Mouse (Mus musculus) embryonic facial prominence, embryonic 10.5 days (tissue): Measurements from ENCODE around the gene Slc8a2. TPM values are rescaled to one million over a fixed set of nuclear protein-coding genes. Genes with fewer than 3 reads are reported as not detected.

Source experiments
- DNase-seq: peaks from one replicate; pipeline ENCODE4 v3.0.0-alpha.2; 2017; ENCODE audit warnings: low spot score
- H3K27ac ChIP-seq: fragments of 300-500 bp; sonication (generic); replicated peaks from 2 replicates; pipeline ENCODE4 v1.5.1; 2016; ENCODE audit warnings: mild to moderate bottlenecking
- H3K27me3 ChIP-seq: fragments of 300-500 bp; sonication (generic); replicated peaks from 2 replicates; pipeline ENCODE4 v1.6.1; 2016; ENCODE audit warnings: low read depth, mild to moderate bottlenecking; ENCODE audit not compliant: poor library complexity, severe bottlenecking
- H3K36me3 ChIP-seq: fragments of 300-500 bp; sonication (generic); replicated peaks from 2 replicates; pipeline ENCODE4 v1.6.1; 2016; ENCODE audit warnings: mild to moderate bottlenecking, moderate library complexity
- H3K4me1 ChIP-seq: fragments of 300-500 bp; sonication (generic); 2 replicates; pipeline ENCODE4 v1.6.1; 2016
- H3K4me3 ChIP-seq: fragments of 300-500 bp; sonication (generic); 2 replicates; pipeline ENCODE4 v1.5.1; 2016; ENCODE audit warnings: mild to moderate bottlenecking, moderate library complexity
- H3K9me3 ChIP-seq: fragments of 300-500 bp; sonication (generic); 2 replicates; pipeline ENCODE4 v1.6.1; 2016; ENCODE audit warnings: mild to moderate bottlenecking
- WGBS: fragments of 180-500 bp; shearing (Covaris S2); methylation state at CpG from one replicate; pipeline ENCODE4 v1.1.7; 2016; 5-methylcytosine and 5-hydroxymethylcytosine counted together
- polyA plus RNA-seq: library from polyadenylated mRNA; unstranded; fragments of >200 nt; fragmentation: Nextera tagmentation; extraction: Ambion mirVana; gene quantifications from 2 replicates; pipeline ENCODE4 v1.2.1, GENCODE M21; 2016

The Slc8a2 gene
- polyA plus RNA-seq, 1 experiment from 2014 or later, result 0.16 TPM

- H3K9me3 ChIP-seq, result no peaks in the 10 kb centered on the region
- H3K36me3 ChIP-seq, result no peaks in the 10 kb centered on the region; the same call in 1 of the 2 replicates
- DNase-seq, result no peak
- no peak overlapping the region for H3K27ac ChIP-seq
- H3K4me1 ChIP-seq, result peaks cover 6% of the 10 kb centered on the region
- 75% methylated on average over 9 of the region's 9 CpGs for WGBS
- H3K4me3 ChIP-seq, result no peak overlapping the region
- peaks cover 35% of the 10 kb centered on the region for H3K27me3 ChIP-seq
Observed at GRCm38 (mm10) chr7:16155132-16155872, 25.7 kb downstream of the Slc8a2 start.

DNA sequence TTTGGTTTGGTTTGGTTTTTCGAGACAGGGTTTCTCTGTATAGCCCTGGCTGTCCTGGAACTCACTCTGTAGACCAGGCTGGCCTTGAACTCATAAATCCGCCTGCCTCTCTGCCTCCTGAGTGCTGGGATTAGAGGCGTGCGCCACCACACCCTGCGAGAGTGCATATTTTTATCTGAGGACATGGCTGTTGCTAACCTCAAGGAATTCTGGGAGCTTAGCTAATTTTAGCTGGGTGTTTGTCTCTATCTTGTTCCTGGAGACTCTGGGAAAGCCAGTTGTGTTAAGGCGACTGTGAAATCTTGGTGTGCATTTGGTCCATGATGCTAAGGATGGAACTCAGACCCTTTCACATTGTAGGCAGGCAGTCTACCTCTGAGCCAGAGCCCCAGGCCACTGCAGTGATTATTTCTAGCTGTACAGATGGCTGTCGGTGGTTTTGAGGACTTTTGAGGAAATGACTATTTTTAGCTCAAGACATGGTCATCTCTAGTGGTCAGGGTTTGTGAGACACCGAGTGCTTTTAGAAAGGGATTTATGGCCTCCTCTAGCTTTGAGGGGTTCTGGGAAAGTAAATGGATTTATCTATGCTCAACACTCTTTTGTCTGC, 26.6 kb downstream of the Slc8a2 start:
- 0 out of 2 replicates have a peak, but pooled peaks cover 2% of the 10 kb centered on the region for H3K9me3 ChIP-seq
- WGBS, result 82% methylated on average over 8 of the region's 8 CpGs

DNA sequence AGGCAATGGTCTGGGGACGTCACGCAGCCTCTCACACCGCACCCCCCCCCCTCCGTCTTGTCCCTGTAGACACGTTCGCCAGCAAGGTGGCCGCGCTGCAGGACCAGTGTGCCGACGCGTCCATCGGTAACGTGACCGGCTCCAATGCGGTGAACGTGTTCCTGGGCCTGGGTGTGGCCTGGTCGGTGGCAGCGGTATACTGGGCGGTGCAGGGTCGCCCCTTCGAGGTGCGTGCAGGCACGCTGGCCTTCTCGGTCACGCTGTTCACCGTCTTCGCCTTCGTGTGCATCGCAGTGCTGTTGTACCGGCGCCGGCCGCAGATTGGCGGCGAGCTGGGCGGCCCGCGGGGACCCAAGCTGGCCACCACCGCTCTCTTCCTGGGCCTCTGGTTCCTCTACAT, 29.1 kb downstream of the Slc8a2 start:
- peak; percentile 26 for DNase-seq
- no peak overlapping the region for H3K27ac ChIP-seq
- 0 out of 2 replicates have a peak, but pooled peaks cover 2% of the 10 kb centered on the region for H3K9me3 ChIP-seq
- WGBS, result 10% methylated on average over 39 of the region's 39 CpGs
- peaks cover 40% of the 10 kb centered on the region for H3K27me3 ChIP-seq
- peak overlapping the region; percentile 23; the same call in 1 of the 2 replicates for H3K4me3 ChIP-seq
- peaks cover 6% of the 10 kb centered on the region for H3K4me1 ChIP-seq
- H3K36me3 ChIP-seq, result no peaks in the 10 kb centered on the region; the same call in 1 of the 2 replicates

More for the DNA sequence above, 26.6 kb downstream of the Slc8a2 start:
- Histone ChIP-seq H3K4me1 (peaks cover 6% of the 10 kb centered on the region), H3K4me3 (no peak overlapping the region), H3K27me3 (peaks cover 40% of the 10 kb centered on the region), H3K27ac (no peak overlapping the region), H3K36me3 (no peaks in the 10 kb centered on the region; the same call in 1 of the 2 replicates)
- no peak for DNase-seq

DNA sequence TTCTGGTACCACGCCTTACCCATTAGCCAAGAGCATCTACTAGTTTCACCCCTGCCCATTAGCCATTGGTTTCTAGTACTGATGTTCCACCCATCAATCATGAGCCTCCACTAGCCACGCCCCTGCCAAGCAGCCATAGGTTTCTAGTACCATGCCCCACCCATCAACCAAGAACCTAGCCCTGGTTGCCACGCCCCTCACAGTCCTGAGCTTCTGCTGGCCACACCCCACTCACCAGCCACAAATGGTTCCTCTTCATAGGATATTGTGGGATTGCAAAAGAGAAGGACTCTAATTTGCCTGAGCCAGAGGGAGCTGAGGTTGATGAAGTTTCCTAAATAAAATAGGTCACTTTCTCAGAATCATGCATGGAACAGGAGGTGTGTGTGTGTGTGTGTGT, 31.1 kb downstream of the Slc8a2 start:
- DNase-seq, result no peak
- Histone ChIP-seq H3K9me3 (0 out of 2 replicates have a peak, but pooled peaks cover 2% of the 10 kb centered on the region), H3K27ac (no peak overlapping the region), H3K4me3 (no peak overlapping the region), H3K36me3 (no peaks in the 10 kb centered on the region; the same call in 1 of the 2 replicates), H3K4me1 (peaks cover 6% of the 10 kb centered on the region), H3K27me3 (peaks cover 40% of the 10 kb centered on the region)
- WGBS, result 67% methylated on average over 3 of the region's 3 CpGs

DNA sequence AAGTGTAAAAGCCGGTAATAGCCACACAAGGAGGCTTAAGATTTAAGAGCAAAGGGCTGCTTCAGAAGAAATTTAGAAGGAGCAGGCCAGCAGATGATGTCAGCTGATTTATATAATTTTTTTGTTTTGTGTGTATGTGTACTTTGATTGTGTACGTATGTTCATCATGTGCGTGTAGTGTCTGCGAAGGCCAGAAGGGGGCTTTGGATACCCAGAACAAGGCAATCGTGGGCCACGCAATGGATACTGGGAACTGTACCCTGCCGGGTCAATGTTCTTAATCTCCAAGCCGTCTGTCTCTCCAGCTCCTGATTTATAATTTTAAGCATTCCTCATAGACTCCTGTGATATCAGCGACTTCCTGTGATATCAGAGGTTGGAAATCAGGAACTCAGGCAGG, 31.7 kb downstream of the Slc8a2 start:
- H3K27ac ChIP-seq, result no peak overlapping the region
- no peak overlapping the region for H3K4me3 ChIP-seq
- H3K36me3 ChIP-seq, result no peaks in the 10 kb centered on the region; the same call in 1 of the 2 replicates
- 0 out of 2 replicates have a peak, but pooled peaks cover 2% of the 10 kb centered on the region for H3K9me3 ChIP-seq
- peaks cover 40% of the 10 kb centered on the region for H3K27me3 ChIP-seq
- 91% methylated on average over 9 of the region's 9 CpGs for WGBS
- H3K4me1 ChIP-seq, result peaks cover 6% of the 10 kb centered on the region
- DNase-seq, result no peak

DNA sequence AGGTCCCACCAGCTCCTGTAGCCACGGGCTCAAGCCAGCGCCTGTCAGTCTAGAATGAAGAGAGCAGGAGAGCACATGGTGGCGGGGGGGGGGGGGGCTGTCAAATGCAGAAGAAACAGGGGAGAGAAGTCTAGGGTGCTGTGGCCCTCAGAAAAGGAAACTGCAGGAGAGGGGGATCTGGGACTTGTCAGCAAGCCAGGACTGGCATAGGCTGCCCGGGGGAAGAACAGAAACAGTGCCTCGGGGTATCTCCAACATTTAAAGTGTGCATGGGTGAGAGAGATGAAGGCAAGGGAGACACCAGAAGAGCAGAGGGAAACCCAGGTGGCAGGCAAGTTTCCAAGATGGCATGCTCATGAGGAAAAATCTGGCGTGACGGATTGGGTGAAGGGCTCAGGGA, 32.4 kb downstream of the Slc8a2 start:
- Histone ChIP-seq H3K27ac (no peak overlapping the region), H3K4me3 (no peak overlapping the region), H3K27me3 (peaks cover 38% of the 10 kb centered on the region), H3K9me3 (0 out of 2 replicates have a peak, but pooled peaks cover 2% of the 10 kb centered on the region), H3K36me3 (no peaks in the 10 kb centered on the region; the same call in 1 of the 2 replicates), H3K4me1 (peaks cover 6% of the 10 kb centered on the region)
- no peak for DNase-seq
- WGBS, result 81% methylated on average over 7 of the region's 7 CpGs

DNA sequence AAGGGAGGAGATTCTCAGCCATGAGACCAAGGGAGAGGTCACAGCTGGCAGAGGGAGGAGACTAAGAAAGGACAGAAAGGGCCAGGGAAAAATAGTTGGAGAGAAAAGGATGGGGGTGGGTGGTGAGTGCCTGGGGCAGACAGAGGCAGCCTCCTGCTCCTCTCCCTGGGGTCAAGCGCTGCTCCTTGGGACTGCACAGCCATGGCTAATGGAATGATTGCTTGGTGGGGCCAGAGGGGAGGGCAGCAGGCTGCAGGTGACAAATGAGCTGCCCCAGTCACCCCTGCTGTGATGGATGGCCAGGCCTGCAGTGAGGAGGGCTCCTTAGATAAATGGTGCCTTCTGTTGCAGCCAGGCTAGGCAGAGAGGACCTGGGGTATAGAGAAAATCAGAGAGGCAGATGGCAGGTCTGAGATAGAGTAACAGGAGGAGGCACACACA, 42.5 kb downstream of the Slc8a2 start:
- Histone ChIP-seq H3K27ac (peak overlapping the region; percentile 87), H3K4me3 (peak overlapping the region; percentile 34; the same call in 1 of the 2 replicates), H3K9me3 (peaks cover 11% of the 10 kb centered on the region; the same call in 1 of the 2 replicates), H3K27me3 (no peaks in the 10 kb centered on the region), H3K36me3 (no peaks in the 10 kb centered on the region), H3K4me1 (peaks cover 48% of the 10 kb centered on the region)
- DNase-seq, result peak; percentile 55
- WGBS, result 0% methylated on average over 1 of the region's 1 CpGs

GRCm38 (mm10) chr7:16172586-16173140, 43.0 kb downstream of the Slc8a2 start:
- Histone ChIP-seq H3K27ac (peak overlapping the region; percentile 87), H3K36me3 (no peaks in the 10 kb centered on the region; the same call in 1 of the 2 replicates), H3K4me3 (peak overlapping the region; percentile 78; the same call in 1 of the 2 replicates), H3K4me1 (peaks cover 48% of the 10 kb centered on the region), H3K9me3 (peaks cover 8% of the 10 kb centered on the region; the same call in 1 of the 2 replicates), H3K27me3 (no peaks in the 10 kb centered on the region)
- DNase-seq, result no peak
- WGBS, result 41% methylated on average over 1 of the region's 1 CpGs

GRCm38 (mm10) chr7:16173146-16173545, 43.5 kb downstream of the Slc8a2 start:
- Histone ChIP-seq H3K9me3 (0 out of 2 replicates have a peak, but pooled peaks cover 4% of the 10 kb centered on the region), H3K4me3 (peak overlapping the region; percentile 78), H3K27ac (peak overlapping the region; percentile 87), H3K4me1 (peaks cover 48% of the 10 kb centered on the region), H3K27me3 (no peaks in the 10 kb centered on the region), H3K36me3 (peaks cover 4% of the 10 kb centered on the region; the same call in 1 of the 2 replicates)
- 52% methylated on average over 5 of the region's 5 CpGs for WGBS
- no peak for DNase-seq

DNA sequence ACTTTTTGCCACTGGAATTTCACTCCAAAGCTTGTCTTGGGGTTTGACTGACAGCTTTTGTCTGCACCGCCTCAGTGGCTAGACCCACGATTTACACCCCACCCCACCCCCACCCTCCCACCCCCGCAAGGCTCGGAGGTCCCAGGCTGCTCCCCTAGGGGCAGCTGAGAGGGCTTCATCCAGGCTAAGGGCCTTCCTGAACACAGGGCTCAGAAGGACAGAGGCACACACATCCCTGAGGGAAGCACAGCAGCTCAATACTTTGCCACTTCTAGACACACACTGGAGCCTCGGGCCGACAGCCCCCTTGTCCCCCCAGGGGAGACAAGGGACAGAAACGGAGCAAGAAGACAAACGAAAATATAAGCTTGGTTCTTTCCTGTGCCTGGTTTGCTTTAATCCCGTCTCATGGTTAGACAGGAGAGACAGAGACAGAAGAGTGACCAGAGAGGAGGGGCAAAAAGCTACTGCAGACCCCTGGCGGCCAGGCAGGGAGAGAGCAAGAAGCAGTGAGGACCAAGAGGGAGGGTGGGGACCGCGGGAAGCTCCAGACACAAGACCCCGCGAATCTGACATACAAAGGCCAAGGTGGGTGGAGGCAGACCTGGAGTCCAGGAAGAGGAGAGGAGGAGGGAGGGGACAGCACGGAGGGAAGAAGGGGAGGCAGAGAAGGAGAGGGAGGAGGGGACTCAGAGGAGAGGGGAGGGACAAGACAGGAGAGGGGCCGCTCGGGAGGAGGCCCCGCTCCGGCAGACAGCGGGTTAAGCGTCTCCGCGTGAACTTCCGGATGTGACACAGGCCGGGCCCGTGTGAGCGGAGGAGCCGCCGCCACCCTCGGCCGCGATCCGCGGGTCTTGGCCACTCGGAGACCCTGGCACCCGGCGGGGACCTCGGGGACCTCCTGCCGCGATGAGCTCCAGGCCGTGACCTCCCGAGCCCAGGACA, 45.2 kb downstream of the Slc8a2 start, which contains the start of gene Meis3:
TSS of gene Meis3 (plus strand) at position 494 of the 945 bp plus-strand sequence.
- Histone ChIP-seq H3K36me3 (peaks cover 21% of the 10 kb centered on the region), H3K4me1 (peaks cover 48% of the 10 kb centered on the region), H3K9me3 (0 out of 2 replicates have a peak, but pooled peaks cover 4% of the 10 kb centered on the region), H3K4me3 (peak within 1 kb of the TSS; percentile 78), H3K27me3 (no peaks in the 10 kb centered on the region), H3K27ac (peak within 1 kb of the TSS; percentile 87)
- peak; percentile 84 for DNase-seq
- under 1% methylated on average over 42 of the region's 42 CpGs for WGBS

GRCm38 (mm10) chr7:16175542-16175931, 45.9 kb downstream of the Slc8a2 start:
- H3K9me3 ChIP-seq, result 0 out of 2 replicates have a peak, but pooled peaks cover 4% of the 10 kb centered on the region
- WGBS, result under 1% methylated on average over 10 of the region's 10 CpGs
- DNase-seq, result no peak
- H3K36me3 ChIP-seq, result peaks cover 27% of the 10 kb centered on the region
- H3K27me3 ChIP-seq, result no peaks in the 10 kb centered on the region
- peak overlapping the region; percentile 87 for H3K27ac ChIP-seq
- H3K4me3 ChIP-seq, result peak overlapping the region; percentile 78
- peaks cover 48% of the 10 kb centered on the region for H3K4me1 ChIP-seq
